Mouse (Mus musculus) thymus, postnatal 0 days (tissue): ENCODE results near the gene Pnrc2. TPM values are rescaled to one million over a fixed set of nuclear protein-coding genes. Genes with fewer than 3 reads are reported as not detected.

Source experiments
- DNase-seq: peaks from one replicate; pipeline ENCODE4 v3.0.0-alpha.2; 2015; ENCODE audit warnings: low spot score
- polyA plus RNA-seq: library from polyadenylated mRNA; unstranded; fragments of >200 nt; fragmentation: Nextera tagmentation; extraction: Ambion mirVana; gene quantifications from 2 replicates; pipeline ENCODE4 v1.2.1, GENCODE M21; 2015

Gene Pnrc2
- polyA plus RNA-seq, 1 experiment from 2014 or later = 217 TPM

DNA sequence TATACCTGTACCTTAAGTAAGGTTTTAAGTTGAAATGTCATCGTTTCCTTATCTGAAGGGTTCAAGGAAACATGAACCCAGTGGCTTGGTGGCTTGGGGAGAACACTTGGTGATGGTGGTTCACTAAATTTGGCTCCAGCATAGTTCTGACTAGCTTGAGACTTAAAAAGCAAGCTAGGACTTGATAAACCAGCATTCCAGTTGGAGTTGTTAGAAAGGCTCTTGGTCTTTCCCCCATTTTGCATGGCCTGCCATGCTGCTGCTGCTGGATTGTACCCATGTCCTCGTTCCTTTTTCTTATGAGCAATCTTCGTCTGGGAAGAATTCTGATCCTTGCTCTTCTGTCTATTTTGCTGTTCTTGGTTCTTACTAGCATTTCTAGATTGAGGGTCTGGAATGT lies 1.6 kb downstream of the Pnrc2 start:
- no peak for DNase-seq

DNA sequence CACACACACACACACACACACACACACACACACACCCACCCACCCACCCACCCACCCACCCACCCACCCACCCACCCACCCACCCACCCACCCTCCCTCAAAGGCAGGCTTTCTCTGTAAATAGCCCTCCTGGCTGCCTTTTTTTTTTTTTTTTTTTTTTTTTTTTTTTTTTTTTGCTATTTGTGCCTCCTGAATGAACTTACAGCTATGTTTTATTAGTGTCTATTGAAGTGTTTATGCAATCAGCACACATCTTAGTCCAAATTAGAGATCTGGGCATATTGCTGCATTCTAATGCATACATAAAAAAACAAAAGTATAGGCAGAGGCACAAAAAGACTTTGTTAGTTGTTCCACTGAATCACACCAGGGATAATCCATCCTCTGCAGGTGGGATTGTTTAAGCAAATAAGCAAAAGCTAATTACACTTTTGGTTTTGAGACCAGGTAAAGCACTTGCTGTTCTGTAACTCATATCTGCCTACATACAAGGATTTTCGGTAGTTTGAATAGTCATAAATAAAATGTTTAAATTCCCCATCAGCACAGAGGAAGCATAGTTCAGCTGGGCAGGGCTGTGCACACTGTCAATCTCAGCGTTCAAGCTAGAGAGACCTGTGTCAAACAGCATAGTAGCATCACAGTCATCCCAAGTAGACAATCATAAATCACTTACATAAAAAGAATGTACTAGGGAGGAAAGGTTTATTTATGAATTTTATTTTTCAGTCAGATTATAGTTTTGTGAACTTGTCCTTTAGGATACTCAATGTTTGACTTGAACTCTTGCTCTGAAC lies 3.2 kb downstream of the Pnrc2 start:
- no peak for DNase-seq

DNA sequence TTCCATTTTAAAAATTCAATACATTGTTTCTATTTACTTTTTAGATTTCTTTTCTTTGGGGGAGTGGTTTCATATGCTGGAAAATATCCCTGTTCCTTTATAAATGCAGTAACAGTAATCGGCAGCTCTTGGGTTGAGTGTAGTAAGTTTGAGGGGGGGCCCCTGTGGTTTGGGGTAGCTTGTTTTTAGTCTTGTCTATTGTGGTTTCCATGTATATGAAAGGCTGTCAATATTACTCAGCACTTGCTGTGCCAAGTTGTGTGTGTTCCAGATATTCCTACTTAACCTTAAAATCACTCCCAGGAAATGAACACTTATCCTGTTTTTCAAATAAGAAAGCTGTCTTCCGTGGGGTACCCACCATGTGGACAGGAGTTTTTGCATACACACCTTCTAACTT lies 4.7 kb downstream of the Pnrc2 start:
- peak; percentile 44 for DNase-seq

DNA sequence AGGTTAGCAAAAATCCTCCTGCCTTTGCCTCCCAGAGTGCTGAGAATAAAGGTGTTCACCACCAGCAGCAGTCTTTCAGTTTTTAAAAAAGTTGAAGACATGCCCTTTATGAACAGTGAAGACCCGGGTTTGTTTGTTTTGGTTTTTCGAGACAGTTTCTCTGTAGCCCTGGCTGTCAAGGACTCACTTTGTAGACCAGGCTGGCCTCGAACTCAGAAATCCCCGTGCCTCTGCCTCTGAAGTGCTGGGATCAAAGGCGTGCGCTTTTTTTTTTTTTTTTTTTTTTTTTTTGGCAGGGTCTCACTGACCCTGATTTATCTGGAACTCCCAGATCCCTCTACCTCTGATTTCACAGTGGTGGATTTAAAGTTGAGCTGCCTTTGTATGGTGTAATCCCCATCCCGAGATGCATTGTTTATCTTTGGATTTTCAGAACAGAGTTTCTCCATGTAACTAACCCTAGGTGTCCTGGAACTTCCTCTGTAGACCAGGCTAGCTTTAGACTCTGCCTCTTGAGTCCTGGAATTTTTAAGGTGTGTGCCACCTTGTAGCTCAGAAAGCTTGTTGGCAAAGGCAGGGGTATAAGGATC lies 16.0 kb downstream of the Pnrc2 start:
- DNase-seq = no peak

DNA sequence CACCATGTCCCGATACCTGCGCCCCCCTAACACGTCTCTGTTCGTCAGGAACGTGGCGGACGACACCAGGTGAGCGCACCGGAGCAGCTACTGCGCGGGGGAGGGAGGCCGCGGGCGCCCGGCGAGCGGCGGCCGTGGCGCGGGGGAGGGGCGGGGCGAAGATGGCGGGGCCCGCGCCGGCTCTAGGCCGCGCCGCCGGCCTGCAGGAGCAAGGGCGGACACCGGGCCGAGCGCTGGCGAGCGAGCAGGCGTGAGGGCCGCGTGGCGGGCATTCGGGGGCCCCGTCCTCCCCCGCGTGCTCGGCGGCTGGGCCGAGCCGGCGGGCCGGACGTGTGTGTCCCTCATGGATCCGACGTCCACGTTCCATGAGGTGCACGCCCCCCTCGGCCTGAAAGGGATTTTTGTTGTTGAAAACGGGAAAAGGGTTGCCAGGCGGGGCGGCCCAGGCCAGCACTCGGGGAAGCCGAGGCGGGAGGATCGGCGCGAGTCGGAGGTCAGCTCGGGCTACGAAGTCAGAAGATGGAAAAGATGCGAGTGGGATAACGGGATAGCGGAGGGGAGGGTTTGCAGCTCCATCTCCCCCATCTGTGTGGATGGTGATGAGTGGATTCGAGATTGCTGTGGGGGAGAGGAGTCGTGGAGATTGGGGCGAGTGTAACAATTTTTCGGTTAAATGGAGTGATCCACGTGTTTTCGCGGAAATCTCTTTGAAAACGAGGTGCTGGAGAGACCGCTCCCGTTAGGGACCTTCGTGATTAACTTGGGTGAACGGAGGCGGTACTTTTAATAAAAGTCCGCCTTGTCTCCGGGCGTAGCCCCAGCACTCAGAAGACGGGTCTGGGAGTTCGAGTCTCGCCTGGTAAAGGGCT lies 17.2 kb downstream of the Pnrc2 start:
- DNase-seq = no peak

DNA sequence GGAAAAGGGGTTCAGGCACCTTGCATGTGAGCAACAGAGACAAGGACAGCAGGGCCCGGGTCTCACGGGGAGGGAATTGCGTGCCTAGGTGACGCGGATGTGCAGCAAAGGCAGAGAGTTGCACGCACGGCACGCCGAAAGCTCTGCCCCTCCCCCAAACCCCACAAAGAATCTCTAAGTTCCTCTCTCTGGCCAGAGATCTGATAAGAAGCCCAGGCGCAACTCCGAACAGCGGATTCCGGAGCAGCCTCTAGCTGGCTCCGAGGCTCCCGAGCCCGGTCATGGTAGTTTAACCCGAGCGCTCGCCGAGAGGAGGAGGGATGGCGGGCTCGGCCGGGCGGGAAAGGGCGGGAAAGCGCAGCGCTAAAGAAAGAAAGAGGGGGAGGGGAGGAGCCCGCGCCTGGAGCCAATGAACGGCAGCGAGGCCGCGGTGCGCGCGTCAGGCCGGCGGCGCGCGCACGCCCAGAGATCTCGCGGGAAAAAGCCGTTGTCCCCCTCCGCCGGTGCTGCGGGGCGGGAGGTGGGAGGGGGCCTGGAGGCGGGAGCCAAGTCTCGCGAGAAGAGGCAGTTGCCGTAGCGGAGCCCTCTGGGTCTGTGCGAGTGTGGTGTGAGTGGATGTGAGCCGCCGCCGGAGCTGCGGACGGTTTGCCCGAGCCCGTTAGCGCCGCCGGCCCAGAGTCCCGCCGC lies 18.0 kb downstream of the Pnrc2 start, which contains the start of gene Srsf10:
Srsf10 (plus strand) TSS at position 212 of the 687 bp plus-strand sequence.
- peak; percentile 99 for DNase-seq

DNA sequence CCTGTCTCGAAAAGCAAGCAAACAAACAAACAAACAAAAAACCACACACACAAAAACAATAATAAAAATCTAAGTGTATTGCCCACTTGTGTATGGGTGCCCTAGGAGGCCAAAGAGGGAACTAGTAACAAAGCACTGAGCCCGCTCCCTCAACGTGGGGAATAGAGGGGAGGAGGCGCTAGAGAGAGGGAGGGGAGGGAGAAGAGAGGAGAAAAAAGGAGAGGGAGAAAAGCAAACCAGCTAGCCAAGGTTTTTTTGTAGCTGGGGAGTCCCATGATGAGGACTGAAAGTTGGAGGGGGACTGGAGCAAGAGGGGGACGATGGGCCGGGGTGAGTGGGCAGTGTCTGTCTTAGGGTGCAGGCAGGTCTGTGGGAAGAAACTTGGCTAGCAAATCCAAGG lies 18.6 kb downstream of the Pnrc2 start:
- DNase-seq = no peak

DNA sequence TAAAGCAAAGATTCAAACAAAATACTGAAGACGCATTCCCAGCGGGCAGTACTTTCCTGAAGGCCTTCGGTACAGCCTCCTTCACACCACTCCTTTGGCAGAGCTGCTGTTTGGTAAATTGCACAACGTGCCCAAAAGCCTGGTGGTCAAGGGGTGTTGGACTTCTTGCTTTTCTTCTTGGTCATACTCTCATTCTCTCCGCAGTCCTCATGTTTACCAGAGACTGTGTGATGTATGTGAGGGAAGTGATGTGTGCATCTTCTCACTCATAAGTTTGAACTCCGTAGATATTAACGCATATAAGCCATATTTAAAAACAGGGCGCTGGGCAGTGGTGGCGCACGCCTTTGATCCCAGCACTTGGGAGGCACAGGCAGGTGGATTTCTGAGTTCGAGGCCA lies 19.0 kb downstream of the Pnrc2 start:
- no peak for DNase-seq

DNA sequence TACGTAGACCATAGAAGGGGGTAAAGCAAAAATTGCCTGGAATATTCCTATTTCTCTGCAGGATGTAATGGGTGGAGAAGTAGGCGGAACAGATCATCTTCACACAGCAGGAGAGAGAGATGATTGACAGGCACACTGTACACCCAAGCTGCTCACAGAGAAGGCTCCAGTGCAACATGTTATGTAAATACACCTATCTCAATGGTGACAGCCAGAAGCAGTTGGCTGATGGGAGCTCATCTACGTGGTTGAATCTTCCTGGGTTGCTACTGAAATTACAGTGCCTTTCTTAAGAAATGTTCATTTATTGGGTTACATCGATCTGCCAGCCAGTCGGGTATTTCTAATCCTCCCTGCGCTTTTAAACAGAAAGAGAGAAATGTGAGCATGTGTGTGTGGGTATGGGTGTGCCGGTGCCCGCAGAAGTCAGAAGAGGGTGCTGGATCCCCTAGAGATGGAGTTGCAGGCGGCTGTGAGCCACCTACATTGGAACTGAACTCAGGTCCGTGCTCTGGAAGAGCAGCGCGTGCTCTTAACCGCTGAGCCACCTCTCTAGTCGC lies 19.6 kb downstream of the Pnrc2 start:
- DNase-seq = no peak

DNA sequence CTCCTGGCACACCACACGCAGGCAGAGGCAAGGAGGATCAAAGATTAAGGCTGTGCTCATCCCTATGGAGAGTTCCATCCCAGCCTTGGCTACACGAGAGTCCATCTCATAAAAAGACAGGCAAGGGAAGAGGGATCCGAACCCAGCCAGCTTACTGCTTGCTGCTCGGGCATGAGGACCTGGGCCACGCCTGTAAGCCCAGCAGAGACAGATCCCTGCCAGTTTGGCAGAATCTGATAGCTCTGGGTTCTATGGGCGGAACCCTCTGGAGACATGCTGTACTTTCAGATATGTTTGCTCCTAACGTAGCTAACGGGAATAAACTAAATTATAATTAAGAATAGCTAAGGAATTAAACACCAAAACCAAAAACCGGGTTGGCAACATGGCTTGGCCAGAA lies 21.7 kb downstream of the Pnrc2 start:
- no peak for DNase-seq

DNA sequence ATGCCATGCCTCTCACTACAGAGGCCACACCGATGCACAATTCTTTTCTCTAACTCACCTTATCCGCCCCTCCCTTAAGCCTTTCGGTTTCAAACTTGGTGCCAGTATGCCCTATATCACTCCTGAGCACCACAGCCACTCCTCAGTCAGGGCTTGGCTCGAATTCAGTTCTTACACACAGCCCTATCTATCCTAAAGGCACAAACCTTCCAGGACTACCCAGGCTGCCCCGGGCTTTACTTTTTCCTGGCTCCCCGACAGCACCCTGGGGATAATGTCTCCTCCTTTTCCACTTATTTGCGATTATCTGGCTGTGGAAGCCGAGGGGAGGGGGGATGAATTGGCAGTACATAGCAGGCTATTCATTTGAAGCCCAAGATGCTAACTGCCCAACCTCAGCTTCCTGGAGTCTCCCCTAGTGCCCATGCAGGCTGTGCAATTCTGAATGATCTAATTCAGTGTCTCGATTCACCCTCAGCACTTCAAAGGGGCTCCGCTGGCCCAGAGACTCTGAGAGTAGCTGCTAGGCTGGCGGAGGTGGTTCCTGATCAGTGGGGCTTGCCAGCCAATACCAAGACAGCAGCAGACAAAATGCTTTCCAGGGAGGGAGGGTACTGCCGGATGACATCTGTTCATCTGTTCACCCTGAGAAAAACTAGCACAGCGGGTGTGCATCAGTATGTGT lies 23.1 kb downstream of the Pnrc2 start:
- DNase-seq = peak; percentile 77

DNA sequence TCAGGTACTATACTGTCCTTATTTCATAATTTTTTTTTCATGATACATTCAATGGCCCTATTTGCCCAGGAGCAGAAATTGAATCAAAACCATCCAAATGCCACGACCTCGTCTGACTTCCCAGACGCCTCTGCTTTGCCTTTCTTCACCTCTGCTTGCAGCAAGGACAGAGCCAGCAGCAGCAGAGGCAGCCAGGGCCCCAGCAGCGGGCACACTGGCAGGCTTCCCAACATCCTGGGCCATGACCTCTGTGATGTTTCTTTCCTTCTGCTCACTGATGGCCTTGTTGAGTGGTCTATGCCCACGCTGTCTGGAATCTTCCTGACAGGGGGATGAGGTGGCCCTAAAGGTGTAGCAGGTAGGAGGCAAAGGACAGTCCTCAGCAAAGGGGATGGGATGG lies 26.1 kb downstream of the Pnrc2 start:
- DNase-seq = no peak

DNA sequence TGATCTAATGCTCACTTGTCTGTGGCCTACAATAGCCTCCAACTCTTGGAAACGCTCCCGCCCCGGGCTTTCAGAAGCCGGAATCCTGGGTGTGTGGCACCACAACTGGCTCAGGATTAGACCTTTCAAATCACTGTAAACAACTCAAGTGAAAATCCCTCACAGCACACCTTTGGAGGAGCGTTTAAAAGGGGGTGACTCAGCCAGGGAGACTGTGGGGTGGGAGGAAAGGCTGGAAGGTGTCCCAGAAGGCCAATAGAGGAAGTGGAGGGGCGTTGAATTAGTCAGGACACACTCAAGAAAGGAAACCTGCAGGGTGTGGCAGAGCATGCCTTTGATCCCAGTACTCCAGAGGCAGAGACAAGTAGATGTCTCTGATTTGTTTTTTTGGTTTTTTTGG lies 29.2 kb downstream of the Pnrc2 start:
- no peak for DNase-seq

DNA sequence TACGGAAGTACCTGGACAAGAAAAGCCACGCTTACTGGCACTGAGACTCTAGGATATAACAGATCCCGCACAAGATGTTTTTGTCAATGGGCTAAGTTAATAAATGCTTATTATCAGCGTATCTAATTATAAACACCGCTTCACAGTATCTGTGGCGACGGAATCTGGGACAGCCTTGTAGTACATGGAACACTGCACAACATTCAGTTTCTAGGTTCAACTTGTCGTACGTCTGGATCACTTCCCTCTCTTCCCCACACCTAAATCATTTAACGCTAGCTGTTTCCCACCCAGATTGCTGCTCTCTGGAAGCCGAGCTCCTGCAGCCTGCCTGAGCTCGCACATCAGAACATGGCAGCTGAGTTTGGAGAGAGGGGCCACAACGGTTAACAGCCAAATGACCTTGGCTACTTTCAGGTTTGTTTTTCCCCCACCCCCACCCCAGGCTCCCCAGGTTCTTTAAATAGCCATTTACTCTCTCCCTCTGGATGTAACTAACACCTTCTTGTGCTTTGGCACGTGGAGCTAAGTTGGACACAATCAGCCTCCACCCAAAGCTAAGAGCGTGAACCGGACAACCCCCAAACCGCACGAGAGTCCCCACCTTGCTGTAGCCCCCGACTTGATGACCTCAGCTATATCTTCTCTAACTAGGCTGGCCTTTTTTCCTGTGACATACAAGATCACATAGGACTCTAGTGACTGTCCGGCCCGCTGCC lies 34.2 kb downstream of the Pnrc2 start:
- DNase-seq = no peak

DNA sequence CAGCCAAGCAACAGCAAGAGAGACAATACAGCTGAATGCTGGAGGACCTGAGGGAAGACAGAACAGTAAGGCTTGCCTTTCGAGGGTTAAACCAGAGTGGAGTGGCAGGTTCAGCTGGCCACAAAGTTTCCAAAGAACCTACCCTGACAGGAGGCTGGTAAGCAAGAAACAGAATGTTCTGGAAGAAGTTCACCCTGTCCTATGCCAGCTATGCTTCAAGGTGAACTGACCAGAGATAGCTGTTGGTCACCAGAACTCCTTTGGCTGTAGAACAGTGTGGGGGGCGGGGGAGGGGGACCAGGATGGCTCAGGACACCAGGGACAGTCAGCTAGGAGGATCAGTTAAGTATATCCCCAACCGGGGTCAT lies 34.7 kb downstream of the Pnrc2 start:
- no peak for DNase-seq

DNA sequence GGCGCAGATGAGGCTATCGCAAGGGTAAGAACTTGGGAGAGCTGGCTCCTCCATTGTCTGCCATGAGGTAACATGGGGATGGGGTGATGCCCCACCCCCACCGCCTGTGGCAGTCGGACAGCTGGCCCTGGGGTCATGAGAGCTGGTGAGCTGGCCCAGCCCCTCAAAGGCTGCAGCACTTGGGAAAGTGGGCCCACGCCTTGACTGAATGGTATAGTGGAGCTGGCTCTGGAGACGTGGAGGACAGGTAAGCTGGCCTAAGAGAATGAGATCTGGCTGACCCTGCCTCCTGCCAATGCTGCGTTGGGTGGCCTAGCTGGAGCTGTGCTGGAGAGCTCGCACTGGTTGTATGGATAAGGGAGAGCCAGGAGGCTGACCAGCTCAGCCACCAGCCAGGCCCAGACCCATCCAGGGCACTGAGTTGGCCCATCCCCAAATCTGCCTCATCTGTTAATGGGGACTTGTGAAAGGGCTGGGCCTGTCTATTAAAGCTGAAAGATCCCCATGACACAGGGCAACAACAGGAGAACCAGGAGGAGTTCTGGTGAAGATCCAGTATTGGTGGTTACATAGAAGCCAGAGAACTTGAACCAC lies 39.4 kb downstream of the Pnrc2 start:
- DNase-seq = no peak

DNA sequence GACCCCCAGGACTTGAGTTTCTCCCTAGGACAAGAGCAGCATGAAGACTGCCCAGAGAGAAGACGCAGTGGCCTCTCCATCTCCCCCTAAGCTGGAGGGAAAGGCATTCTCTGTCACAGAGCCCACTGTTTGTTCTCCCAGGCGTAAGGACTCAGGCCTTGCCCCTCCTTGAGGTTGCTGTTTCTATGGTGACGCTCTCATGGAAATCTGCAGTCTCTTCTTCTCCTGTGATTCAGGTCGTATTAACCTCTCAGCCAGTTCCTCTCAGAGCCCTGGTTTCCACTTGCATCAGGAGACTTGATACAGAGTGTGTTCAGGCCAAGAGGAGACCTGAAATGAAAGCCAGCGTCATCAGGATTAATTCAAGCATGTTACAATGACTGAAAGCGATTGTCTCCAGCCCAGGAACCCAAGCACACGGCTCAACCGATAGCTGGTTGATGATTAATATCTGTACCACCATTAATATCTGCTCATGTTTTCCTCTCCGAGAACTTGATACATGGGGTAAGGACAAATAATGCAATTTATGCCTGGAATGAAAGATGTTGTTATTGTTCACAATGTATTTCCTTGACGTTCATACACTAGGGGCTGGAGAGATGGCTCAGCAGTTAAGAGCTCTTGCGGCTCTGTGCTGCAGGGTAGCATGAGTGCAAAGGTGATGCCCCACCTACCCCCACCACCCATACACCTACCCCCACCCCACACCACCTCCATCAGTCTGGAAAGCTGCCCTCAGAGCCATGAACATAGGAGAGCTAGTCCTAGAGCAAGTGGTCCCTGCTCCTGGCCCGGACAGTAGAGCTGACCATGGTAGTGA lies 40.1 kb downstream of the Pnrc2 start:
- no peak for DNase-seq

DNA sequence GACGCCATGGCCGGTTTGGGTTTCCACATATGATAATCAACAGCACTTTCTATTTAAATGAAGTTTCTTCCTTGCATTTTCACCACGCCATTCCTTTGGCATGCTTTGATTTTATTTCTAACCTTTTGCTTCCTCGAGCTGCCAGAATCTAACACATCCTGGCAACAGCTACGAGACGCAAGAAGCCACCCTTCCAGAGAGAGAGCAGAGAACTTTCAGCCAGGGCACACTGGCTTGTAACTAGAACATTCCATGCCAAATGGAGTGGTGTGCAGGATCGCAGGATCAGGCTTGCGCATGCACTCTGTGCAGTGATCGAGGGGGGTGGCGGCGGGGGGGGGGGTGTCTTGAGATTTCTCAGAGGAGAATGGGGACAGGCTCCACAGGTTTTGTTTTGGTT lies 41.6 kb downstream of the Pnrc2 start:
- DNase-seq = no peak

DNA sequence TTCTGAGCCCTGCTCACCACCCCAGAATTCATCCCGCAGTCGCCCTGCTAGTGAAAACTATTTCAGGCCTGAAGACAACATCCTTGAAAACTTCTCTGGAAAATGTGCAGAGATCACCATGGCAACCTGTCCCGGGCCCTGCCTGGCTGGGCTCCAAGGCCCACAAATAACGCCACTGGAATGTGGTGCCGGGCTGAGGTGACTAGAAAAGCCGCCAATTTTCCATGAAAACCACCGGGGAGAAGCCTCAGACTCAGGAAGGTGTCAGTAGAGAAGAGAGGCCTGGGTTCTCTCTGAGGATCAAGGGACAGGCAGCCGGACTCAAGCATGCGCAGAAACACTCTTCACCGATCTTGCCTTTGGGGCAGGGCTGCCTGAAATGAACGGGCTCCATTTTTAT lies 45.2 kb downstream of the Pnrc2 start:
- DNase-seq = no peak
